Mouse (Mus musculus) embryonic stem cell, embryonic (primary cell): ENCODE data around the gene Ifnar1.

Source experiments
- CTCF ChIA-PET, 4 experiments: fragments of 300-600 bp in 2 of 4; fragments of 350-600 bp in 2 of 4; sonication (Branson Sonifier 250); formaldehyde crosslinking; loops; one replicate each; lab custom pipeline; 2022; ENCODE audit warnings: inconsistent platforms in 2 of 4; lab: Charles Lee
- POLR2A ChIA-PET, 4 experiments: fragments of 300-600 bp in 2 of 4; fragments of 350-600 bp in 2 of 4; sonication (Branson Sonifier 250); formaldehyde crosslinking; loops; one replicate each; lab custom pipeline; 2022; ENCODE audit warnings: antibody characterized with exemption in 4 of 4, inconsistent platforms in 1 of 4; lab: Charles Lee

Gene Ifnar1

DNA sequence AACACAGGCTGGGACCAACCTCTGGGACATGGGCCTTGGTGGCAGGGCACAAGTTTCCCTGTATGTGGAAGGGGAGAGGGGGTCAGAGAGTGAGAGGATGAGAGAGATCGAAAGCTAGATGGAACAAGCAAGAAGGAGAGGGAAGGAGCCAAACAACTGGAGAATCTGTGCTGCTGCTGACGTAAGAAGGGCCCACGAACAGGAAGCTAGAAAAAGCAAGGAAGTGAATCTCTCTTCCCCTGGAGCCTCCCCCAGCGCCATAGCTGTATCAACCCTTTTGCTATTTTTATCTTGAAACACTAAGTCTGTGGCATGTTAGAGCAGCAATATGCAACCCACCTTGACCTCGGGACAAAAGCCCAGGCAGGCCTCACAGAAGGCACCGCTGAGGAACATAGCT is 53.0 kb downstream of the Ifnar1 start:
- ChIA-PET POLR2A (interaction anchor here in 2 of 4 experiments (0.6 to 1.0 kb wide), 2 partner anchors 8 to 13 kb away, joined by 3 read pairs; partner anchors contain the start of gene Ifngr2 (in 1 of the 2)), CTCF (interaction anchor here in 2 of 4 experiments (0.5 to 1.4 kb wide), 2 partner anchors 11 to 139 kb away, joined by 3 read pairs; no protein-coding TSS in a partner anchor)

GRCm38 (mm10) chr16:91538513-91538912 is 53.5 kb downstream of the Ifnar1 start:
- POLR2A ChIA-PET = interaction anchor here in 2 of 4 experiments (0.8 to 1.0 kb wide), 2 partner anchors 8 to 23 kb away, joined by 3 read pairs; partner anchors contain the start of gene Ifngr2 (in 1 of the 2)

GRCm38 (mm10) chr16:91541573-91542081 is 56.6 kb downstream of the Ifnar1 start:
- ChIA-PET CTCF (interaction anchor here (0.5 to 1.5 kb wide), 5 partner anchors 10 to 174 kb away, joined by 3 read pairs; no protein-coding TSS in a partner anchor), POLR2A (interaction anchor here (0.5 to 1.5 kb wide), 18 partner anchors 9 to 437 kb away, joined by 3 to 5 read pairs (median 4); partner anchors contain the start of genes Gart (in 1 of the 4), Ifnar1 (in 1 of the 4) and Son (in 1 of the 4))

More at GRCm38 (mm10) chr16:91538513-91538912, 53.5 kb downstream of the Ifnar1 start:
- CTCF ChIA-PET = interaction anchor here in 1 of 4 experiments (1.4 kb wide), 1 partner anchor 11 kb away, joined by 3 read pairs; no protein-coding TSS in a partner anchor

GRCm38 (mm10) chr16:91543619-91544018 is 58.6 kb downstream of the Ifnar1 start:
- ChIA-PET CTCF (no interaction called here), POLR2A (no interaction called here)

DNA sequence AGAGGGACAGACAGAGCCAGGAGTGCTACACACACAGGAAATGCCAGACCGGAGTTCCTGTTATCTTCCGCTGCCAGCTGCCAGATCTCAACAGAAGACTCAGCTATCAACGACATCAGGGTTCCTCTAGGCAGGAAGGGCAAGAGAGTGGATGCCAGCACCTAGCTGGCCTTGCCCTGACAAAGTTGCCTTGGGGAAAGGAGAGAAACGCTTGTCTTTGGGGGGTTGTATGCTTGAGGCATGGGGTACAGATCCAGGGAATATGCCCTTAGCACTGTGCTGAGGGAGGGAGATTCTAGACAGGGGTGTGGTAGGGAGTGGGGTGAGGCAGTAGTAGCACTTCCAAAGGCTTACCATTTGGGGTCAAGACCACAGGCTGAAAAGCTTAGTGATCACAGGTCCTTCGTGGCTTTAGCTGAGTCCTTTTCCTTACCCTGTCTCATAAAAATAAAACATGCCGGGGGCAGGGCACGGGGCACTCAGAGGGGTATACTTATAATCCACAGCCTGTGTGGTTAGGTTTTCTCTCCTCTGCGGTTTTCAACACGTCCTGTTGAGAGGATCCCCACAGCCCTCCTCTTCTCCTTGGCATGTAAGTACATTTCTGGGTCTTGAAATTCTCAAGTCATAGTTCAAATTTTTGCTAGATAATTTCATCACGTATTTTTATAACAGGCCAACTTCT is 60.7 kb downstream of the Ifnar1 start:
- POLR2A ChIA-PET = interaction anchor here in 3 of 4 experiments (0.6 to 3.3 kb wide), 7 partner anchors 8 to 101 kb away, joined by 3 to 15 read pairs (median 3); partner anchors contain the start of genes Gart (in 1 of the 3) and Son (in 1 of the 3)
- CTCF ChIA-PET = interaction anchor here in 2 of 4 experiments (0.6 to 0.7 kb wide), 2 partner anchors 10 to 37 kb away, joined by 3 to 4 read pairs; no protein-coding TSS in a partner anchor

DNA sequence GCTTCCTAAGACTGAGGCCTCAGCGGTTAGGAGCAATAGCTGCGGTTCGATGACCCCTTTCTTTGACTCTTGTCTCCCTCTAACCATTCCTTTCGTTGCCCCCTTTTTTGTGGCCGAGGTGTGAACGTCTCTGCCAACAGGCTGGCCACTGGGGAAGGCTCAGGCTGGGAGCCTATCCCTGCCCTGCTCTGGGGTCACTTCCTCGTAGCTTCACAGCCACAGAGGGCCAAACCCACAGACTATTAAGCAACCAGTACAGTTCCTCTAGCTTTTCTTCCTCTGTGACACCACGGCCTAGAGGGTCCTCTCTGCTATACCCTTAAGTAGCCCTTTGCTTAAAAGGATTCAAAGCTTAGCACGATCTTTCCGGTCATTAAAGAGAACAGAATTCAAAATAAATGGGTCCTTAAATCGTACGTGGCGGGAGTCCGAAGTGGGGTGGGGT is 61.4 kb downstream of the Ifnar1 start:
- POLR2A ChIA-PET = interaction anchor here in 2 of 4 experiments (0.8 to 3.3 kb wide), 7 partner anchors 8 to 101 kb away, joined by 3 to 15 read pairs (median 4); partner anchors contain the start of genes Gart (in 1 of the 2), Ifnar1 (in 1 of the 2) and Son (in 1 of the 2)
- CTCF ChIA-PET = interaction anchor here in 2 of 4 experiments (0.5 to 0.6 kb wide), 3 partner anchors 9 to 325 kb away, joined by 3 to 5 read pairs (median 4); no protein-coding TSS in a partner anchor

DNA sequence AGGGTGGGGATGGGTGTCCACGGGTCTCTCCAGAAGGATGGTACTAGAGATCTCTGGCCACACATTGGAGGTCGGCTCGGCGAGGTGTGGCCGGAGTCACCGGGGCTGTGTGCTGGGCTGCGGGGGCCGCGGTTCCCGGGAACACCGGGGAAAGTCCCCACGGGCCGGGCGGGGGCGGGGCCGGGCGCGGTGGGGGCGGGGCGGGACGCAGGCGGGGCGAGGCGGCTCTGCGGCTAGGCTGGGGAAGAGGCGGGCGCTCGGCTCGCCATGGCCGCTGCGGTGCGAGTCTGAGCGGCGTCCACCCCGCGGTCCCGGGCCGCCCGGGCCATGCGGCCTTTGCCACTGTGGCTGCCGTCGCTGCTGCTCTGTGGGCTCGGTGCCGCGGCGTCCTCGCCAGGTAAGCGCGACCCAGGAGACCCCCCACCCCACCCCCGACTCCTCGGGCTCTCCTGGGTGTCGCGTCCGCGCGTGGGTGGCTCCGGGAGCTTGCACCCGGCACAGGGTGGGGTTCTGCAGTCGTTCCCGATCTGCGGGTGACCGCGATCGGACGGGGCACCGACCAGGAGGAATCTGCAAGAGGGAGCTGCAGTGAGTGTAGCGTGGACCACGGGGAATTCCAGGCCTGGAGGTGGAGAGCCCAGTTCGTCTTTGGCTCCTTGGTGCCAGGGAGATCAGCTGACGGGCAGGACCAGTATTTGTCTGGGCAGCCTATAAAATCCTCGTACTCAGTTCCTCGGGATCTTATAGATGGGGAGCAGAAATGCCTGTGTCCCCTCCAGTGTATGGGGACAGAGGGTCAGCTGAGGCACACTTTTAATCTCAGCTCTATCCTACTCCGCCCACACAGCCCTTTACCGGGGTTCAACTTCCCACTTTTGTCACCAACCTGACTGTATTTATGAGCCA is 62.1 kb downstream of the Ifnar1 start, which contains the start of gene Ifngr2:
TSS of gene Ifngr2 (plus strand) at position 237 of the 906 bp plus-strand sequence.
- ChIA-PET POLR2A (interaction anchor here in 2 of 4 experiments (0.7 to 3.3 kb wide), 12 partner anchors 9 to 115 kb away, joined by 3 to 15 read pairs (median 4); partner anchors contain the start of genes Gart (in 1 of the 2), Ifnar1 (in 1 of the 2) and Son (in 1 of the 2)), CTCF (interaction anchor here in 2 of 4 experiments (0.5 to 0.7 kb wide), 3 partner anchors 21 to 326 kb away, joined by 3 to 5 read pairs (median 5); no protein-coding TSS in a partner anchor)

GRCm38 (mm10) chr16:91547974-91548373 is 62.9 kb downstream of the Ifnar1 start:
- CTCF ChIA-PET = interaction anchor here in 1 of 4 experiments (0.8 kb wide), 1 partner anchor 34 kb away, joined by 3 read pairs; no protein-coding TSS in a partner anchor
- POLR2A ChIA-PET = interaction anchor here in 3 of 4 experiments (0.6 to 3.3 kb wide), 6 partner anchors 8 to 99 kb away, joined by 3 to 15 read pairs (median 7); partner anchors contain the start of genes Gart (in 1 of the 3), Ifnar1 (in 1 of the 3) and Son (in 1 of the 3)

- ChIA-PET POLR2A (interaction anchor here in 1 of 4 experiments (0.6 kb wide), 1 partner anchor 40 kb away, joined by 5 read pairs; no protein-coding TSS in a partner anchor), CTCF (interaction anchor here in 1 of 4 experiments (0.8 kb wide), 1 partner anchor 34 kb away, joined by 3 read pairs; no protein-coding TSS in a partner anchor)
Observed at GRCm38 (mm10) chr16:91548586-91548985, 63.5 kb downstream of the Ifnar1 start.

- CTCF ChIA-PET = interaction anchor here in 1 of 4 experiments (0.8 kb wide), 1 partner anchor 33 kb away, joined by 3 read pairs; no protein-coding TSS in a partner anchor
Observed at GRCm38 (mm10) chr16:91548996-91549395, 64.0 kb downstream of the Ifnar1 start.

GRCm38 (mm10) chr16:91549616-91550015 is 64.6 kb downstream of the Ifnar1 start:
- POLR2A ChIA-PET = interaction anchor here in 1 of 4 experiments (0.6 kb wide), 1 partner anchor 10 kb away, joined by 3 read pairs; no protein-coding TSS in a partner anchor
- CTCF ChIA-PET = no interaction called here

More at GRCm38 (mm10) chr16:91548996-91549395, 64.0 kb downstream of the Ifnar1 start:
- POLR2A ChIA-PET = interaction anchor here in 1 of 4 experiments (0.6 kb wide), 1 partner anchor 10 kb away, joined by 3 read pairs; no protein-coding TSS in a partner anchor

GRCm38 (mm10) chr16:91551081-91551524 is 66.1 kb downstream of the Ifnar1 start:
- CTCF ChIA-PET = interaction anchor here (0.6 to 2.7 kb wide), 4 partner anchors 9 to 31 kb away, joined by 3 to 9 read pairs (median 6); no protein-coding TSS in a partner anchor
- POLR2A ChIA-PET = interaction anchor here in 3 of 4 experiments (0.6 to 1.4 kb wide), 5 partner anchors 9 to 752 kb away, joined by 3 to 6 read pairs (median 3); no protein-coding TSS in a partner anchor

GRCm38 (mm10) chr16:91552072-91552471 is 67.0 kb downstream of the Ifnar1 start:
- POLR2A ChIA-PET = interaction anchor here in 3 of 4 experiments (0.6 to 1.6 kb wide), 8 partner anchors 10 to 436 kb away, joined by 3 to 6 read pairs (median 3); partner anchors contain the start of gene Son (in 1 of the 3)
- CTCF ChIA-PET = interaction anchor here in 3 of 4 experiments (0.6 to 2.7 kb wide), 5 partner anchors 10 to 379 kb away, joined by 3 to 9 read pairs (median 3); no protein-coding TSS in a partner anchor

DNA sequence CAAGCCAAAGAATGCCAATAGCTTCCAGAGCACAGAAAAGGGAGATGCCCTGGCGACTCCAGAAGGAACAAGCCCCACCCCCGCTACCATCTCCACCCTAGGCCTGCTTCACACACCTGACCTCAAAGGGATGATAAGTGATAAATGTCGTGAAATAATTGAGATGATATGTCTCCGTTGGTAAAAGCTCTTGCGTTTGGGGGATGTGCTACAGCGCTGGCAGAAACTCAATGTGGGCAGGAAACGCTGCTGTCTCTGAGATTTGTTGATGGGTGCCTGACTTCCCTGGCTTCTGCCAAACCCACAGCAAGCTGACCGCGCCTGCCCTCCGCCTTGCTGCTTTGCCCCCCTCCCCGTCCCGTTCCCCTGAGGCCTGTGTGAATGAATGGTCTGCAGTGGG is 68.6 kb downstream of the Ifnar1 start:
- POLR2A ChIA-PET = interaction anchor here in 2 of 4 experiments (0.7 to 1.6 kb wide), 3 partner anchors 9 to 108 kb away, joined by 3 to 6 read pairs (median 4); no protein-coding TSS in a partner anchor
- CTCF ChIA-PET = no interaction called here

DNA sequence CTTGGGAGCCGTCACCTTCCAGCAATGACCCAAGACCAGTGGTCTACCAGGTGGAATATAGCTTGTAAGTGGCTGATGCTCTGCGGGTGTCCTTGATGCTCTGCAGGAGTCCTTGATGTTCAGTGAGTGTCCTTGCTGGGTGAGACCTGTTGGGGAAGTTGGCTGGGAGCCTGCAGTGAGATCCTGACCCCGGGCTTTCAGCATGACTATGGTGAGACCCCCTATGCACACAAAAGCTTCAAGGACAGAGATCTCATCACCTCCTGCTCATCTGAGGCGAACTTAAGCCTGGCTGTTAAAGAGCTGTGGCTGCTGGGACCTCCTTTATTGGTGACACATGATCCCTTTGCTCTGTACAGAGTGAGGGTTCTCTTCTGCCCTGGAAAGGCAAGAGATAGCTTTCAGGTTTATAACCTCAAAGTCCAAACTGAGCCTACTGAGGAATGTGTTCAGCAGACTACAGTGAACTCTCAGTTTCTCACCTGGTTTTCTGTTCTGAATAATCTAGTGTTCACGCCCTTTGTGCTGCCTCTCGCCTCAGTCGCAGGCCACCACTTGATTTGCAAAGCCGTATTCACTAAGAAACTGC is 70.1 kb downstream of the Ifnar1 start:
- ChIA-PET CTCF (interaction anchor here (0.5 to 1.4 kb wide), 8 partner anchors 9 to 176 kb away, joined by 3 to 4 read pairs (median 3); no protein-coding TSS in a partner anchor), POLR2A (interaction anchor here in 3 of 4 experiments (0.5 to 2.4 kb wide), 14 partner anchors 9 to 1055 kb away, joined by 3 to 15 read pairs (median 3); partner anchors contain the start of gene Ifngr2 (in 1 of the 3))
